Mouse (Mus musculus): Measurements from ENCODE around the gene Tmem222. TPM values are rescaled to one million over a fixed set of nuclear protein-coding genes. Genes with fewer than 3 reads are reported as not detected.

Tmem222 gene
- 10 to 100 TPM; 83.4 to 93.2 TPM for polyA plus RNA-seq (2017; shearing (Covaris generic))

DNA sequence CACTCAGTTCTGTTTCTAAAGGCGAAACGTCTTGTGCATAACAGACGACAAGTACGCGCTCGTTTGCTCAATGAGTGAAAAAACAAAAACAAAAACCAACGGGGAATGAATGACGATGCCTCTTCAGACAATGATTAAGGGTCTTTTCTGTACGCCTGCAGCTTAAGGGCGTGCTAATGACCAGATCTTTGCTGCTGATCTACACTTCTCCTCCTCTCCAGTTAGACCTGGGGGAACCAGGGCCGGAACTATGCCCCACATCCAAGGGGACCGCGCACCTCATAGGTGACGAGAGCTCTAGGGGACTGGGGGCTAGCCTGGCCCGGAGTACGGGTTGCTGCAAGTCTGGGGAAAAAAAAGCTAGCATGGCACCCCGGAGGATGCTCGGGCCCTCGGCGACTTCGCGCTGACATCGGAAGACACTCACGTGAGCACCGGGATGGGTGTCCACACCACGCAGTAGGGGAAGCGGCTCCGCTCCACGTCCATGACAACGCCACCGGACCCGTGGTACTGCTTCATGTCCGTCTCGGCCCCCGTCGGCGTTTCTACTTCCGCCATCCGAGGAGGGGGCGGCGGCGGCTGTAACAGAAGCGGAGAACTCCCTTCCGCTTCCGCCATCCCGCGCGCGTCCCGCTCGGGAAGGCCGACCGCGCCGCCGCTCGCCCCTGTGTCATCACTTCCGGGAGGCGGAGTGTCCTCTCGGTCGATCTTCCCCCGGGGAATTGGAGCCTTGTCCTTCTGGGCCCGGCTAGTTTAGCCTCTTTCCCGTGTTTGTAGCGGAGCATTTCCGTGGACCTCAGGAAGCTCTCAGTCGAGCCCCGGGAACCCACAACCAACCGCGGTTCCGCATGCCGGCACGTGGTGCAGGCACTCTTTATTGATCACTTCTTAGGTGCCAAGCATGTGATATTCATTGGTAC lies at the start of gene Tmem222:
TSS of gene Tmem222 (minus strand) at position 689 of the 923 bp plus-strand sequence.
- ATAC-seq, result peak; percentile 88

DNA sequence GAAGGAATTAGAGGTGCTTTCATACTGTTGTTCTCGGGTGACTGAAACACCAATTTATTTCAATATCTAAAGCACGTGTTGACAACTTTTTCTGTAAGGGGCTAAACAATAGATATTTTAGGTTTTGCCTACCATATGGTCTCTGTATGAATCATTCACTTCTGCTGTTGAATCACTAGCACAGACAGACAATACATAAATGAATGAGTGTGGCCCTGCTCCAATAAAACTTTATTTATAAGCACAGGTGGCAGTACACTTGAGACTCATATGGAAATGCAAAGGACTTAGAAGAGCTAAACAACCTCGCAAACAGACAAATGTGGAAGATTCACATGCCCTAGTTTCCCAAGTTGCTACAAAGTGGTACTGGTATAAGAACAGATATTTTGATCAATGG lies 42.1 kb upstream of the Tmem222 start:
- no peak for ATAC-seq

DNA sequence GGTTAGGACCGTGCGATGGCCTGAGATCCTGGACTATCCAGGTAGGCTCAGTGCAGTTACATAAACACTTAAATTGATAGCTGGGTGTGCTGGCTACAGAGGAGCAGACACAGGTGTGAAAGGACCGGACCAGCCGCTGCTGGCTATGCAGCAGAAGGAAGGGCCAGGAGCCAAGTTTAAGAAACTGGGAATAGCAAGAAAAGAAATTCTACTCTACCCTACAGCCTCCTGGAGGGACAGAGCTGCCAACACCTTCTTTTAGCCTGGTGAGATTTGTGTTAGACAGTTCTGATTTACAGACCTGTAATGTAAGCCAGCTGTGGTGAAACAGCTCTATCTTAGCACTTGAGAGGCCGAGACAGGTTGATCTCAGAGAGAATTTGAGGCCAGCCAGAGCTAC lies 38.4 kb upstream of the Tmem222 start:
- no peak for ATAC-seq

- no peak for ATAC-seq
Observed at GRCm38 (mm10) chr4:133314896-133315295, 37.3 kb upstream of the Tmem222 start.

DNA sequence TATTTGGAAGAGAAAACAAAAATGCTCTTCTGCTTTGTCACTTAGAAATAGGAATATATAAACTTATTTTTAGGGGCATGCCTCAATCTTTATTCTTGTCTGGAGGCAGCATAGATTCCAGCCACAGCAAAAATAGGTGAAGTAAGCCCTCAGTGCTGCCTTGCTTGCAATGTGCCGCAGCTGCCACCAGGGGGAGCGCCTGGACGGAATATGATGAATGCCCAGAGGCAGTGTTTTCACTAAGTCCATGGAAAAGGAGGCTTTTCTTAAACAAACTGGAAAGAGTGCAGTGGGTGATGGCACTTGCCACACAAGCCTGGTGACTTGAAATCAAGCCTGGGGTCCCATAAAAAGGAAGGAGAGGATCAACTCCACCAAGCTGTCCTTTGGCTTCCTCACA lies 32.4 kb upstream of the Tmem222 start:
- no peak for ATAC-seq

- peak; percentile 45 for ATAC-seq
Observed at GRCm38 (mm10) chr4:133307331-133307730, 29.7 kb upstream of the Tmem222 start.

DNA sequence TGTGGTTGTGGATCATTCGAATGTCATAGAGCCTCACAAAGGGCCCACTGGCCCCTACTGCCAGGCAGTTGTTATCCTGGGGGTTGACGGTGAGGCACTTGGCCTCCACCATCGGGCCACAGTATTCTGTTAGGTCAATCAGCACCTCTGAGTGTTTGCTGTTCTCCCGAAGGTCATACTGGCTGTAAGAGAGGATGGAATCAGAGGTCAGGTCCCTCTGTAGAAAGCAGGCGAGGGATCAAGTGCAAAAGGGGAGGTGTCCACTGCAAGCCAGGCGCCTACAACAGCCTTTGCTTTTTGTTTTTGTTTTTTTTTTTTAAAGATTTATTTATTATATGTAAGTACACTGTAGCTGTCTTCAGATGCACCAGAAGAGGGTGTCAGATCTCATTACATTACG lies 28.2 kb upstream of the Tmem222 start:
- no peak for ATAC-seq

DNA sequence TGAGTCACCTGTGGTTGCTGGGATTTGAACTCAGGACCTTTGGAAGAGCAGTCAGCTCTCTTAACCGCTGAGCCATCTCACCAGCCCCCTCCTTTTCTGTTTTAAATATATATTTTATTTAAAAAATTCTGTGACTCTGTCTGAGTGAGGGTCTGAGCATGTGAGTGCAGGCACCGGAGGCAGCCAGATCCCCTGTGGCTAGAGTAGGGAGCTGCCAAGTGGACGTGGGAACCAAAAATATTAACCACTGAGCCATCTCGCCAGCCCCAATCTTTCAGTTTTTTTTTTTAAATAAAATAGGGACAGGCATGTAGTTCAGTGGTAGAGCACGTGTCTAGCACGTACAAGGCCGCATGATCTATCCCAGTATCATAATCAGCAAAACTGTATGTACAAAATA lies 27.2 kb upstream of the Tmem222 start:
- no peak for ATAC-seq

DNA sequence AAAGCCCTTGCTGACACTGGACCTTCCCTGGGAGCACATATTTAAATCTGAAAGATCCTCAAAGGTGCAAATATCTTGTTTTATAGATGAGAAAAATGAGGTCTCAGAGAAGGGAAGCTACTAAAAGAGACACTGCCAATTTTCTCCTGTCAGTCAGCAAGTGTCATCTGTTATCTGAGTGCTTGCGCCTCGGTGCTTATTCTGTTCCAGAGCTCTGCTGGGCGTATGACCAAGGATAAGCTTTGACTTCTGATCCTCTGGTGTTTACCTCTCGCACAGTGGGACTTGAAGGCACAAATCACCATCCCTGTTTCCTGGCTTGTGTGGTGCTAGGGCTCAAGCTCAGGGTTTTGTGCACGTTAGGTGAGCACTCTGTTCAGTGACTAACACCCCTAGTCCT lies 25.1 kb upstream of the Tmem222 start:
- ATAC-seq, result no peak

- ATAC-seq, result no peak
Observed at GRCm38 (mm10) chr4:133301802-133302201, 24.2 kb upstream of the Tmem222 start.

- ATAC-seq, result no peak
Observed at GRCm38 (mm10) chr4:133300421-133300820, 22.8 kb upstream of the Tmem222 start.

DNA sequence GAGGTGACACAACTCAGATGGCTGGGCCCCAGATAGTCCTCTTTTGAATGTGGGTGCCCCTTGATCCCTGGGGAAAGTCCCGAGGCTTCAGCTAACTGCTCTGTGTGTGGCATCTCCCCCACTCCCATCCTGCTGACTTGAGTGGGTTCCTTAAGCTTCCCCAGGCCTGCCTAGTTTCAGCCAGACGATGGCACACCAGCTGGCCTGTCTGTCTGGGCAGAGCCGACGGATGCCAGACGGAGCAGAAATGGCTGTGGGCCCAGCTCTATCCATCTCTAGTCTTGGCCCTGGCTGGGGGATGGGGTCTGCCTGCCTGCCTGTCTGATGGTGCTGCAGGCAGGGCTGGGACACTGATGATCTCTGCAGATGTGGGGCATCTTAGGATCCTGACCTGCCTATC lies 22.1 kb upstream of the Tmem222 start:
- ATAC-seq, result no peak

- peak; percentile 59 for ATAC-seq
Observed at GRCm38 (mm10) chr4:133298516-133299365, 21.1 kb upstream of the Tmem222 start.

DNA sequence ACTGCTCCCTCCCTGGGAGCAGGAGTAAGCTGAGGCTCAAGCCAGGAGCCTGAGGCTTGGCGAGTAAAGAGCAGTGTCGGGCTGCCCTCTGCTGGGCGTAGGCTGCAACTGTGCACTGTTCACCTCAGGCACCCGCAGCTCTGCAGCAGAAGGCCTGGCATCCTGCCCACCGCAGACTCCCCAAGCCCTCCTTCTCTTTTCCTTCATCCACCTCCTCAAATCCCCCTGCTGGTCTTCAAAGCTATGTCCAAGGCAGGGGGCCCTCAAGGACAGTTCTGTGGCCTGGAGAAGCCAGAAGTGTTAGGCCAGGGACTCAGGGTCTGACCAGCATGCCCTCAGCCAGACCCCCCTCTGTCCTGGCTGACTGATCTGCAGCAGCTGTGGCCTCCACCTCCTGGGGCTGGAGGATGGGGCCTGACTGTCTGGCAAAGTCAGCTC lies 20.2 kb upstream of the Tmem222 start:
- peak; percentile 90 for ATAC-seq

- no peak for ATAC-seq
Observed at GRCm38 (mm10) chr4:133297360-133297759, 19.8 kb upstream of the Tmem222 start.

DNA sequence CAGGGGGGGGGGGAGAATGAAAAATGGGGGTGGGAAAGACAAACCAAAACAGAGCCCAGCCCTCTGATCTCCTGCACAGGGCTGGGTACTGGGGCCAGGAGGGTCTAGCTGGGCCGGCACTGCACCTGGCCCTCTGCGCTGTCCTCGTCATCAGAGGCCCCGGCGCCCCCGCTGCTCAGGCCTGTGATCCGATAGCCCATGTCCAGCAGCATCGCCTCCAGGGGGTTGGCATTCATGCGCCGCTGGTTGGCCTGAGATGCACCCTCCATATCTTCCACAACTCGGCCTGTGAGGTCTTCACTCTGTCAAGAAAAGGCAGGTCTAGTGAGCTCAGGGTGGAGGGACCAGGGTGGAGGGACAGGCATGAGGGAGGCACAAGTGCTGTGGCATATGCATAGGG lies 16.5 kb upstream of the Tmem222 start:
- ATAC-seq, result no peak

GRCm38 (mm10) chr4:133292901-133293843 lies 15.6 kb upstream of the Tmem222 start:
- ATAC-seq, result no peak

DNA sequence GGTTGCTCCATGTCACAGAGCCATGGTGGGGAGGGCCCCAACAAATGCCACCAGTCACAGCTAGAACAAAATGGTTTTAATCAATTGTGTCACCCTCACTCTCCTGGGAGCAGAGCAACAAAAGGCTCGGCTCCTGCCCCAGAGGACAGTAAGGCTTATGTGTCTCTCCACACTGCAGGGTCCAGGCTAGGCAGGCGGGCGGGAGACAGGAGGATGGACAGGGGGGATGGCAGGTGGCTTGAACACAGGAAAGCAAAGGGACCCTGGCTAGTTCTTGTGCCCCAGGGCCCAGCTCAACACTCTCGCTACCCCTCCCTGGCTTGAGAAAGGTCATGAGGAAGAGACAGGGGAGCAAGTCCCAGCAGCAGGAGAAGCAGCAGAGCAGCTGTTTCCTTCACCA lies 14.8 kb upstream of the Tmem222 start:
- ATAC-seq, result no peak

GRCm38 (mm10) chr4:133291255-133291654 lies 13.7 kb upstream of the Tmem222 start:
- ATAC-seq, result no peak

GRCm38 (mm10) chr4:133286476-133287077 lies 9.0 kb upstream of the Tmem222 start:
- ATAC-seq, result no peak

- no peak for ATAC-seq
Observed at GRCm38 (mm10) chr4:133285950-133286349, 8.4 kb upstream of the Tmem222 start.

GRCm38 (mm10) chr4:133285299-133285698 lies 7.7 kb upstream of the Tmem222 start:
- ATAC-seq, result no peak
